Mouse (Mus musculus) stomach, postnatal 0 days (tissue): Measurements from ENCODE around the gene Slc25a13. TPM values are rescaled to one million over a fixed set of nuclear protein-coding genes. Genes with fewer than 3 reads are reported as not detected.

Experiments used
- ATAC-seq: fragments of 200-750 bp; cut with Nextera tagmentation; 2 replicates; pipeline ENCODE4 v1.8.0; 2017; ENCODE audit not compliant: low FRiP score, low TSS enrichment
- DNase-seq: peaks from one replicate; pipeline ENCODE4 v3.0.0-alpha.2; 2016; ENCODE audit warnings: low spot score
- H3K27ac ChIP-seq: fragments of 300-500 bp; sonication (generic); replicated peaks from 2 replicates; pipeline ENCODE4 v1.5.1; 2014; ENCODE audit warnings: mild to moderate bottlenecking, control low read depth
- H3K27me3 ChIP-seq: fragments of 300-500 bp; sonication (generic); 2 replicates; pipeline ENCODE4 v1.6.1; 2014; ENCODE audit warnings: low read length; ENCODE audit not compliant: control insufficient read depth, insufficient read depth
- H3K36me3 ChIP-seq: fragments of 300-500 bp; sonication (generic); 2 replicates; pipeline ENCODE4 v1.6.1; 2014; ENCODE audit warnings: low read length, mixed read lengths; ENCODE audit not compliant: control insufficient read depth, insufficient read depth
- H3K4me1 ChIP-seq: fragments of 300-500 bp; sonication (generic); replicated peaks from 2 replicates; pipeline ENCODE4 v1.6.1; 2014; ENCODE audit warnings: antibody characterized with exemption; ENCODE audit not compliant: control insufficient read depth, insufficient read depth
- H3K4me2 ChIP-seq: fragments of 300-500 bp; sonication (generic); replicated peaks from 2 replicates; pipeline ENCODE4 v1.6.1; 2014; ENCODE audit warnings: low read depth, mild to moderate bottlenecking, control low read depth, moderate library complexity
- H3K4me3 ChIP-seq: fragments of 300-500 bp; sonication (generic); 2 replicates; pipeline ENCODE4 v1.5.1; 2014; ENCODE audit warnings: low read depth, low read length, control low read depth
- H3K9ac ChIP-seq: fragments of 300-500 bp; sonication (generic); 2 replicates; pipeline ENCODE4 v1.6.1; 2014; ENCODE audit warnings: mild to moderate bottlenecking, low read length, control low read depth, mixed read lengths
- H3K9me3 ChIP-seq: fragments of 300-500 bp; sonication (generic); 2 replicates; pipeline ENCODE4 v1.6.1; 2016; ENCODE audit warnings: low read length; ENCODE audit not compliant: control insufficient read depth
- CTCF ChIP-seq: IDR thresholded peaks from 2 replicates; pipeline ENCODE4 v1.5.1; 2016; ENCODE audit warnings: antibody characterized with exemption, low read depth, mild to moderate bottlenecking, moderate library complexity
- EP300 ChIP-seq: optimal IDR thresholded peaks from 2 replicates; pipeline ENCODE3; 2016; ENCODE audit warnings: antibody characterized with exemption
- WGBS: fragments of 180-500 bp; shearing (Covaris S2); extraction: QIAGEN DNeasy Blood & Tissue Kit; methylation state at CpG from one replicate; pipeline ENCODE4 v1.1.7; 2014; 5-methylcytosine and 5-hydroxymethylcytosine counted together
- polyA plus RNA-seq: library from polyadenylated mRNA; unstranded; fragments of >200 nt; fragmentation: Nextera tagmentation; extraction: Ambion mirVana; gene quantifications from 2 replicates; pipeline ENCODE4 v1.2.1, GENCODE M21; 2015

Slc25a13 gene
- polyA plus RNA-seq, 1 experiment from 2014 or later = 18.5 TPM

DNA sequence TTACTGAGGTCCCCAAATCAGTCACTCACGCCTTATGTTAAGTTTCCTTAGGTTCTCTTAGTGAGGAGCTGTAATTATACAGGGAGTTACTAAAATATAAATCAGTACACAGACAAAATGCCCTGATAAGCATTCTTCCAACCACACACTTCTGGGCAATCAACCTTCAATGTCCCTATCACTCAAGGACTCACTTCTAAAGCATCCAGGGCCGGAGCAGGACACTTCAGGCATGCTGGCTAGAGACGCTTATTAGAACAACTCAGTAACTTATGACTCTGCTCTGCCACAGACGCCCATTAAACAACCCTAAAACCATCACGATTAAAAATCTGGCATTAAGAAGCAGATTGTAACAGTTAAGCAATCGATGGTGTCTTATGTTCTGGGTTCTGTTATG lies 19.6 kb downstream of the Slc25a13 start:
- no peak overlapping the region for H3K9ac ChIP-seq
- TF ChIP-seq CTCF = no peak
- no peak for TF ChIP-seq EP300
- 70% methylated on average over 6 of the region's 6 CpGs for WGBS

DNA sequence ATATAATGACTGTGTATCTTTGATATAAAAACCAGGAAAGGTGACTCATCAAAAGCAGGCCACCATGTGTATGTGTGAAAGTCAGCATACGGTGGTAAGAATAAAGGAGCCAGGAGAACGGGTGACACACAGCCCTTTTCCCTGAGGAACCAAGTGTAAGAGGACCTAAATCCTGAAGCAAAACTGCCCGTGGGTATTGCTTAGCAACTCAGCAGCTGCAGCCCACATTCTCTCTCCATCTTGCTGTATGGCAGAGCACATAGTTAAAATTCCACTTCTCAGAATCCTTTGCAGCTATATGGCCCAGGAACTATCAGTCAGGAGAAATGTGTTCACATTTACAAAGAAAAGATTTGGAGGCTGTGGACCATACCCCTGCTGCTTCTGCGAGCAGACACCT lies 20.4 kb downstream of the Slc25a13 start:
- Histone ChIP-seq H3K9me3 (no peaks in the 10 kb centered on the region), H3K36me3 (no peaks in the 10 kb centered on the region), H3K4me3 (no peak overlapping the region), H3K27me3 (no peaks in the 10 kb centered on the region), H3K4me1 (no peaks in the 10 kb centered on the region), H3K9ac (no peak overlapping the region), H3K4me2 (no peak overlapping the region), H3K27ac (no peak overlapping the region)
- DNase-seq = no peak
- 75% methylated on average over 4 of the region's 4 CpGs for WGBS
- no peak for ATAC-seq
- TF ChIP-seq CTCF = no peak
- TF ChIP-seq EP300 = no peak

More for the DNA sequence above, 19.6 kb downstream of the Slc25a13 start:
- no peaks in the 10 kb centered on the region for H3K36me3 ChIP-seq
- DNase-seq (no peak), ATAC-seq (no peak)
- no peak overlapping the region for H3K4me3 ChIP-seq
- H3K27ac ChIP-seq = no peak overlapping the region
- H3K9me3 ChIP-seq = no peaks in the 10 kb centered on the region
- no peaks in the 10 kb centered on the region for H3K27me3 ChIP-seq
- no peak overlapping the region for H3K4me2 ChIP-seq
- H3K4me1 ChIP-seq = no peaks in the 10 kb centered on the region

DNA sequence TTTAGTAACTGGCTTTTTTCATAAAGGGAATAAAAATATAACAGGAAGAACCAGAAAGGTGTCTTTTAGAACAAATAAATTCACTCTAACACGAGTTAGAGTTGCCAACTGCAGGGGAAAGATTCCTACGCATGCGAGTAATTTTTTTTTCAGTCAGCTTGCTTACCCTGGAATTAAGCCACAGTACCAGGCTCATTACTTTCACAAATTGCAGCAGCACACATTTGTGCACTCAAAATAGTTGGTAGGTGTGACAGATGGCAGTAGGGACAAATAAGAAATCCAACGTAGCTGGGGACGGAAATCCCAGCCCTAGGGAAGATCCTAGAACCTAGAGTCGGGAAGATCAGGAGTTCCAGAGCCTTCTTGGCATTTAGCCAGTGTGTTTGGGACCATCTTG lies 22.1 kb downstream of the Slc25a13 start:
- Histone ChIP-seq H3K4me2 (no peak overlapping the region), H3K4me3 (no peak overlapping the region), H3K27me3 (no peaks in the 10 kb centered on the region), H3K9me3 (no peaks in the 10 kb centered on the region), H3K4me1 (no peaks in the 10 kb centered on the region), H3K27ac (no peak overlapping the region), H3K9ac (no peak overlapping the region), H3K36me3 (no peaks in the 10 kb centered on the region)
- DNase-seq (no peak), ATAC-seq (no peak)
- no peak for TF ChIP-seq EP300
- no peak for TF ChIP-seq CTCF
- WGBS = 59% methylated on average over 6 of the region's 6 CpGs

DNA sequence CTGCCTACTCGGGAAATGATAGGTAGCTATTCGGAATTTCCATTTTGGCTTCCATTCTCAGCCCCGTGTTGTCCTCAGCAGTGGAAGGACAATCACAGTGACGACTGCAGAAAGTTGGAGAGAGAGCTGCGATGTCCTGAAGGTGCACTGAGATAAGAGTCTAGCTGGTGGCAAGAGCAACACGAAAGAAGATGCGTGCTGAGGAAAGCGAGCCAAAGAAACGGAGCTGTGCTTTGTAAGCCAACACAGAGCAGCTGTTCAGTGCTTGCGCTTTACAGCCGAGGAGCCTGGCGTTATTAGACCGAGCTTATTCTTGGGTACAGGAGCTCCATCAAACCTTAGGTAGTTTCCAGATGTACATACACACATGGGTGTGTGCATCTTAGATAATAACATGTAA lies 23.1 kb downstream of the Slc25a13 start:
- ATAC-seq = no peak
- Histone ChIP-seq H3K9me3 (no peaks in the 10 kb centered on the region), H3K36me3 (no peaks in the 10 kb centered on the region), H3K27ac (no peak overlapping the region), H3K9ac (no peak overlapping the region), H3K4me3 (no peak overlapping the region), H3K4me1 (no peaks in the 10 kb centered on the region), H3K27me3 (no peaks in the 10 kb centered on the region), H3K4me2 (no peak overlapping the region)
- WGBS = 84% methylated on average over 13 of the region's 13 CpGs
- no peak for DNase-seq
- TF ChIP-seq CTCF = no peak
- TF ChIP-seq EP300 = no peak

DNA sequence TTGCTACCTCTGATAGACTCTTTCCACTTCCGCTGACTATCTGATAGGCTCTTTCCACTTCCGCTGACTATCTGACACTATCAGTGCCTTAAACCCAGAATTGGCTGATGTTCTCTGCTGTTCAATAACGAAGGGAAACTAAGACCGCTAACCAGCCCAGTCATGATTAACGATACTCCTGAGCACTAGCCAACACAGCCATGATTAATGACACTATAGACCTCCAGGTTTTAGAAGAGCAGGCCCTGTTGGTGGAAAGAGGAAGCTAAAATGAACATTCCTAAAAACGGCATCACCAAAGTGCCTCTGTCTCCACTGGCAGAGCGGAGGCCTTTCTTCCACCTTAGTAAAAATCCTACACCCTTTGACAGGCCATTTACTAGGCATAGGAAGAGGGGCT lies 24.6 kb downstream of the Slc25a13 start:
- no peaks in the 10 kb centered on the region for H3K36me3 ChIP-seq
- no peaks in the 10 kb centered on the region for H3K27me3 ChIP-seq
- WGBS = 52% methylated on average over 7 of the region's 7 CpGs
- H3K4me2 ChIP-seq = no peak overlapping the region
- ATAC-seq (no peak), DNase-seq (no peak)
- H3K4me1 ChIP-seq = no peaks in the 10 kb centered on the region
- no peak overlapping the region for H3K27ac ChIP-seq
- H3K9ac ChIP-seq = no peak overlapping the region
- H3K4me3 ChIP-seq = no peak overlapping the region
- no peaks in the 10 kb centered on the region for H3K9me3 ChIP-seq
- no peak for TF ChIP-seq EP300
- no peak for TF ChIP-seq CTCF

DNA sequence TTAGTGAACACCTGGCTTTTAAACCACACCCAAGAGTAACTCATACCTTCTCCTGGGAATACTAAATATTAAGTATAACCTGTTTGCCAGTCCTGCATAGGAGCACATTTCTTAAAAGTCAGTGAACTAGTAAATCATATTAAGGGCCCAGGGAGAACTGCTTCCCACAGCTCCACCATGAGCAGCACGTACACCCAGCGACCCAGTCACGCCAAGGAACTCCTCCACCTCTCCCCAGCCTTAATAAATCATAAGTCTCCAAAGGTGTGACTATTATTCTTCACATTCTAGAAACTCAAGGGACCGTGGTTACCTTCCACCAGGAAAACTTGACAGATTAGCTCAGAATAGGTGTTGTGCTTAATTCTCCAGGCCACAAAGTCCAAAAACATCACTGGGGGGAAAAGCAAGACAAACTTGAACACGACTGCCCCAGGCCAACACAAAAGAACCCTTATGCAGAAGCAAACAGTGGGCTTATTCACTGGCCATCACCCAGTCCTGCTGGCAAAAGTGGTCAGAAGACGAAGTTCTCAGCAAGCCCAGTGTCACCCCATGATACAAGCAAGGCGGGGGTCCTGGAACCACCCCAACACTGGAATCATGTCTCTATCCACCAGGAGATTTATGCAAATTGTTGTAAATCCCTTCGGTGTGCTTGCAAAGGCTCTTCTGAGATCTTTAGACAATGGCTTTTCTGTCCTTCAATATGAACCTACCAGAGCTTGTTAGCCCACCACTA lies 25.2 kb downstream of the Slc25a13 start:
- no peak overlapping the region for H3K4me2 ChIP-seq
- no peak overlapping the region for H3K4me3 ChIP-seq
- no peaks in the 10 kb centered on the region for H3K4me1 ChIP-seq
- H3K27me3 ChIP-seq = no peaks in the 10 kb centered on the region
- ATAC-seq (no peak), DNase-seq (no peak)
- TF ChIP-seq CTCF (no peak), EP300 (no peak)
- no peaks in the 10 kb centered on the region for H3K36me3 ChIP-seq
- no peak overlapping the region for H3K9ac ChIP-seq
- WGBS = 60% methylated on average over 8 of the region's 8 CpGs
- 0 out of 2 replicates have a peak overlapping the region, but pooled peaks have one; percentile 24 for H3K27ac ChIP-seq
- H3K9me3 ChIP-seq = no peaks in the 10 kb centered on the region
